Mouse (Mus musculus) MEL (cell line): ENCODE measurements at regions not wholly inside any gene's neighbourhood (a gene's known extent, or its start where the extent isn't known, plus 50 kb on each side); places are given as distances from the start of the nearest gene placed in this dataset.

Experiments used
- CTCF ChIP-seq, 3 experiments: IDR thresholded peaks in 2 of 3; conservative IDR thresholded peaks in 1 of 3; 2 replicates each; pipeline ENCODE4 v1.5.1; 2011 to 2012; ENCODE audit warnings: low read length in 3 of 3, low read depth in 2 of 3, mild to moderate bottlenecking in 2 of 3, improper control_type of control experiment in 1 of 3, inconsistent platforms in 1 of 3, mixed read lengths in 1 of 3, moderate library complexity in 1 of 3; ENCODE audit not compliant: control insufficient read depth in 1 of 3, insufficient read depth in 1 of 3, poor library complexity in 1 of 3, severe bottlenecking in 1 of 3
- EP300 ChIP-seq, 2 experiments: IDR thresholded peaks; 2 replicates each; pipeline ENCODE4 v1.6.1; 2011; ENCODE audit warnings: improper control_type of control experiment in 2 of 2, low read length in 2 of 2, low read depth in 1 of 2, mild to moderate bottlenecking in 1 of 2
- GABPA ChIP-seq: IDR thresholded peaks from 2 replicates; pipeline ENCODE4 v1.6.1; 2012; ENCODE audit warnings: low read depth, mild to moderate bottlenecking, inconsistent platforms, low read length, improper control_type of control experiment, moderate library complexity
- GATA1 ChIP-seq: IDR thresholded peaks from 2 replicates; pipeline ENCODE4 v1.6.1; 2011; ENCODE audit warnings: low read depth, low read length, improper control_type of control experiment
- KAT2A ChIP-seq: conservative IDR thresholded peaks from 2 replicates; pipeline ENCODE4 v1.6.1; 2012; ENCODE audit warnings: low read depth, low read length, improper control_type of control experiment, inconsistent platforms
- MXI1 ChIP-seq: IDR thresholded peaks from 2 replicates; pipeline ENCODE4 v1.6.1; 2011; ENCODE audit warnings: mild to moderate bottlenecking, low read depth, low read length, improper control_type of control experiment
- MYC ChIP-seq: IDR thresholded peaks from 2 replicates; pipeline ENCODE4 v1.6.1; 2011; ENCODE audit warnings: low read depth, mild to moderate bottlenecking, low read length, improper control_type of control experiment, moderate library complexity
- NELFE ChIP-seq: IDR thresholded peaks from 2 replicates; pipeline ENCODE4 v1.6.1; 2011; ENCODE audit warnings: low read depth, low read length, improper control_type of control experiment
- POLR2A ChIP-seq, 2 experiments: IDR thresholded peaks; 2 replicates each; pipeline ENCODE4 v1.6.1; 2011 to 2012; ENCODE audit warnings: low read length in 2 of 2, mild to moderate bottlenecking in 2 of 2, control low read depth in 1 of 2, improper control_type of control experiment in 1 of 2, low read depth in 1 of 2, moderate library complexity in 1 of 2; ENCODE audit not compliant: control insufficient read depth in 1 of 2, insufficient read depth in 1 of 2, poor library complexity in 1 of 2
- POLR2AphosphoS2 ChIP-seq: IDR thresholded peaks from 2 replicates; pipeline ENCODE4 v1.6.1; 2011; ENCODE audit warnings: low read length, improper control_type of control experiment
- SIN3A ChIP-seq: IDR thresholded peaks from 2 replicates; pipeline ENCODE4 v1.6.1; 2012; ENCODE audit warnings: low read length, improper control_type of control experiment, inconsistent platforms
- TBP ChIP-seq: IDR thresholded peaks from 2 replicates; pipeline ENCODE4 v1.8.0; 2011; ENCODE audit warnings: low read depth, low read length, improper control_type of control experiment
- USF2 ChIP-seq, 2 experiments: IDR thresholded peaks; 2 replicates each; pipeline ENCODE4 v1.6.1; 2011 to 2012; ENCODE audit warnings: improper control_type of control experiment in 2 of 2, low read length in 2 of 2, borderline replicate concordance in 1 of 2, inconsistent platforms in 1 of 2, low read depth in 1 of 2, mild to moderate bottlenecking in 1 of 2; ENCODE audit not compliant: insufficient read depth in 1 of 2
- ZMIZ1 ChIP-seq: IDR thresholded peaks from 2 replicates; pipeline ENCODE4 v1.6.1; 2012; ENCODE audit warnings: low read depth, mild to moderate bottlenecking, inconsistent platforms, low read length, improper control_type of control experiment, moderate library complexity

- no peak for TF ChIP-seq EP300 (IDR thresholded peaks at IDR 0.05; ENCODE audit: low read depth in 1 of 2, low read length in 2 of 2)
- no peak for TF ChIP-seq POLR2A (IDR thresholded peaks at IDR 0.05; ENCODE audit: control insufficient read depth in 1 of 2, insufficient read depth in 1 of 2, low read depth in 1 of 2, low read length in 2 of 2, poor library complexity in 1 of 2)
- no peak for TF ChIP-seq CTCF (IDR thresholded peaks at IDR 0.05 in 2 of 3, conservative IDR thresholded peaks at IDR 0.05 in 1 of 3; ENCODE audit: control insufficient read depth in 1 of 3, insufficient read depth in 1 of 3, low read depth in 2 of 3, low read length in 3 of 3, poor library complexity in 1 of 3, severe bottlenecking in 1 of 3)
- TF ChIP-seq USF2 (IDR thresholded peaks at IDR 0.05; ENCODE audit: borderline replicate concordance in 1 of 2, insufficient read depth in 1 of 2, low read depth in 1 of 2, low read length in 2 of 2), result no peak
- no peak for TF ChIP-seq TBP
- TF ChIP-seq MYC, result no peak
- TF ChIP-seq NELFE, result no peak
- no peak for TF ChIP-seq GABPA
- no peak for TF ChIP-seq SIN3A
- no peak for TF ChIP-seq GATA1
- TF ChIP-seq ZMIZ1, result no peak
- no peak for TF ChIP-seq MXI1
- TF ChIP-seq KAT2A, result no peak
- no peak for TF ChIP-seq POLR2AphosphoS2
Observed at GRCm38 (mm10) chr6:127317309-127317708, 129.3 kb upstream of the Parp11 start.
